Mouse (Mus musculus) common myeloid progenitor, adult 5-6 weeks (primary cell): ENCODE data around the gene Mfsd4b1. TPM values are rescaled to one million over a fixed set of nuclear protein-coding genes. Genes with fewer than 3 reads are reported as not detected.

Experiments
- ATAC-seq: replicated peaks from 2 replicates; pipeline ENCODE4 v1.8.0; 2016; ENCODE audit warnings: low read depth, mild to moderate bottlenecking, moderate TSS enrichment, inconsistent platforms; ENCODE audit not compliant: poor library complexity, severe bottlenecking
- total RNA-seq: library from RNA; stranded (forward); fragments of 200-1000, 187-1606 nt; gene quantifications from 2 replicates; pipeline ENCODE4 v1.2.3, GENCODE M21; 2017

Gene Mfsd4b1
- total RNA-seq, 1 experiment from 2014 or later, result not detected

DNA sequence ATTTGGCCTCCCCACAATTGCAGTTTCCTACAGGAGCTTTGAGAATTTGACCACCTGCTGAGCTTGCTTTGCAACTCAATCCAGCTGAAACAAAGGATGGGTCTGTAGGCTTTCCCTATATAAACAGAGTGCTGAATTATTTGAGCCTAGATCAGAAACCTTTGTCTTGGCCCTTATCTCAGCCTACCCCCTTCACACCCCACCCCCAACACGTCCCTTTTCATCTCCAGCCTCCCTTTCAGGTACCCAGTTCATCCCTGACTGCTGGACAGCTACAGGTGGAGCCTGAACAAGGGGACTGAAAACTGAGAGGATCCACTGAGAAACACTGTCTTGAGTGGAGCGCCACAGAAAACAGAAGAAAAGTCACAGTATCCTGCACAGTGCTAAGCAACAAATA is 49.3 kb downstream of the Mfsd4b1 start:
- ATAC-seq, result no peak

DNA sequence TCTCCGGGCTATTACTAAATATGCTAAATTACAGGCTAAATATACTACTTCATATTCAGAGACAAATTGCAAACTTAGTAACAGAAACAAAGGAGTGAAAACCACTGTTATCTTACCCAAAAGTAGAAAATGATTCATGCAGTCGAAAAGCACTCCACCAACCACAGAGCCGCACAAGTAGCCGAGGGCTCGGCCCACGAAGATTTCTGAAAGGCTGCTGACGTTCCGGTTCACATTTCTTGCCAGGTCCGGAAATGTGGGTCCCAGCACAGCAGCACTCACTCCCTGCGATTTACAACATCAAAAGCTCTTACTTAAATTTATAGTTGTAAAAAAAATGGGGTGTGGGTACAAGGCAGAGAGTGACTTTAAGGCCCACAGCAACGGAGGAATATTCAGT is 50.1 kb downstream of the Mfsd4b1 start:
- no peak for ATAC-seq

DNA sequence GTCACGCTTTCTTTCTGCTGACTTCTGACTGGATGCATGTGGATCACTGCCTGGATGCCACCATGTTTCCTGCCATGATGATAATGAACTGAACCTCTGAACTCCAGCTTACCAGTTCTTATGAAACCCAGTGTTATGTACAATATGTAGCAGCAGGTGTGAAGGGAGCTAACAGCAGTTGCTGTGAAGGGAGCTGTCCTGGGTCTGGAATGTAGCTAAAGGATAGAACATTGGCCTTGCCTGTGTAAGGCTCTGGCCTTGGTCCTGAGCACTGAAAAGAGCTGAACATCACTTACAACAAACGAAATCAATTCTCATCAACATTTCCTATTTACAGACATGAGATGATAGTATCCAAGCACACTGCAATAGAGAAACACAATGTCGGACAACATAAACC is 57.6 kb downstream of the Mfsd4b1 start:
- ATAC-seq, result no peak

DNA sequence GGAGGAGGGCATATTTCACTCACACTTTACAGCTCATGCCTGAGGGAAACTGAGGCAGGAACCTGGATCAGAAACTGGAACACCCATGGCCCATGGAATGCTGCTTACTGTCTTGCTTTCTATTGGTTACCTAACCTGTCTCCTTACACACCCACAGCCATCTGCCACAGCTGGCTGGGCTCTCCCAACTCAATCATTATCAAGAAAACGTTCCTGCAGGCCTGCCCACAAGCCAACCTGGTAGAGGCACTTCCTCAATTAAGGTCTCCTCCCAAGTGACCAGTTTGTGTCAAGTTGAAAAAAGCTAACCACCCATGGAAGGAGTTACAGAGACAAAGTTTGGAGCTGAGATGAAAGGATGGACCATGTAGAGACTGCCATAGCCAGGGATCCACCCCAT is 63.2 kb downstream of the Mfsd4b1 start:
- ATAC-seq, result peak; percentile 53

DNA sequence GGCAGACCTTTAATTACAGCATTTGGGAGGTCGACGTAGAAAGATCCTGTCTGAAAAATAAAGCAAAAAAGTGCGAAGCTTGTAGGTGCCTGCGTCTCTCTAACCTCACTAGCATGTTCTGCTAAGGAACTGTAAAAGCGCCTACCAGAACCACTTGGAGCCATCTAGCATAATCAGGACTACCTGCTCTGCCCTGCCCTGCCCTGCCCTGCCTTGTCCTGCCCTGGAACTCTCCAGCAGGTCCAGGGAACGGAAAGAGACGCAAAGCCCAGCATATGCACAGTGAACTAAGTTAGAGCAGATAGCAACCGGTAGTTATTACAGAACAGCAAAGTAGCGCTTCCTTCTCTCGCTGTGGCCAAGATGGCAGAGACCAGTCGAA is 64.6 kb downstream of the Mfsd4b1 start:
- ATAC-seq, result no peak

DNA sequence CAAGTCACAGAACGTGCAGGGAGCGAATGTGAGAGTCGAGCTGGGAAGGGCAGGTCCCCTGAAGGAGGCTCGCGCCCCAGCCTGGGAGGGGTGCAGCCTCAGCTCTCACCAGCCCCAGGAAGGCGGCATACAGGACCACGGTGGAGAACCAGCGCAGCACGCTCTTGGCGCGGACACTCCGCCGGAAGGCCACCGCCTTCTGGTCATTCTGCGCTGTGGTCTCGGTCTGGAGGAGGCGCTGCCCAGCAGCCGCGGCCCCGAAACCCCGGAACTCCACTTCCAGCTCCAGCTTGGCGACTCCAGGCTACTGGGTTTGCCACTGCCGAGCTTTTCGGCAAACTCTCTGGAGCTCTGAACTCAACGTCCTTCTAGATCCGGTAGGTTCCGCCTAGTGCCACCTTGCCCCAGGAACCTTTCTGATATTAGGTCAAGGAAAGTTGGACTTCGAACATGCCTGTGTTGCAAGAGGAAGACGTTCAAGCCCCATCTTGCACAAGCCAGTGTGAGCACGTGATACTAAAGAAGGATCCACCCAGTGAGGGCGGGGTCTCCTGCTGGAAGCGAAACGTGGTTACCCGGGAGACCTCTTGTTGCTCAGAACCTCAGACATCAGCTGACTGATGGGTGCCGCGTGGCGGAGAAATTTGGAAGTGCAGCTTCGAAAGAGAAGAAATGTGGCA is 65.2 kb downstream of the Mfsd4b1 start, which contains the start of gene Mfsd4b3:
Gene Mfsd4b3 (minus strand): TSS at position 393 of the 680 bp plus-strand sequence.
- ATAC-seq, result peak; percentile 97

DNA sequence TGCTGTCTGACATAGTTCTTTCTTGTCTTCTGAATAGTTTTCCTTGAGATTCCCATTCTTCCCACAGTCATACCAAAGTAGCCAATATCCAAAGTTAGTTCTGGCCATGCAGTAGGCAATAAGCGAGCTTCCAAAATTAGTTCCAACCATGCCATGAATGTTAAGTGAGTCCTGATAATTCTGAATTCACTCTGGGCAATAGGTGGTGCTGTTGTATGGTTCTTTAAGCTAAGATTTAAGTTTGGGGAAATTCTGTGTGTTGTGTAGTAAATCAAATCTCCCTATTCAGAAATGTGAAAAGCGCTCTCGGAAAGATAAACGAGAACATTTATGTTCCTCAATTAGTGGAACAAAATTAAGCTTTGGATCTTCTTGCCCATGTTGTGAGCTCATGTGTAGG is 66.8 kb downstream of the Mfsd4b1 start:
- ATAC-seq, result no peak

DNA sequence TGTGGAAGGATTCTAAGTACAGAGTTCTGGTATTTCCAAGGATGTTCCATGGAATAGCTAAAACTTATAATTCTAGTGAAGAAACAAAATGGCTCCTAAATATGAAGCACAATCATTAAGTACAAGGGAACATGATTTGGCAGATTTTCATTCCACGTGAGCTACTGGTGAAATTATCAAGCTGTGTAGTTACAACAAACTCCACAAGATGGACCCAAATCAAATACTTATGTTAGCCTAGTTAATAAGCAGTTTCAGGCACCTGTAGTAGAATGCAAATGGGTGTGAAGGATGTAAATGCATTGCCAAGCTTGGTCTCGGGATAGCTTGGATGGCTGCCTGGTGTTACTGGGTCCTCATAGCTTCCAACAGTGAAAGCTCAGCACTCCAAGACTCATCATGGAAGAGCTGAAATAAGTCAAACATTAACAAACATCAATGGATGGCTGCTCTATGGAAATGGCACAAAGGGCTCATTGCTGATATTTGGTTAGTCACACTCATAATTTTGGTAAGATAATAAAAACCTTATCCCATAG is 68.7 kb downstream of the Mfsd4b1 start:
- no peak for ATAC-seq

DNA sequence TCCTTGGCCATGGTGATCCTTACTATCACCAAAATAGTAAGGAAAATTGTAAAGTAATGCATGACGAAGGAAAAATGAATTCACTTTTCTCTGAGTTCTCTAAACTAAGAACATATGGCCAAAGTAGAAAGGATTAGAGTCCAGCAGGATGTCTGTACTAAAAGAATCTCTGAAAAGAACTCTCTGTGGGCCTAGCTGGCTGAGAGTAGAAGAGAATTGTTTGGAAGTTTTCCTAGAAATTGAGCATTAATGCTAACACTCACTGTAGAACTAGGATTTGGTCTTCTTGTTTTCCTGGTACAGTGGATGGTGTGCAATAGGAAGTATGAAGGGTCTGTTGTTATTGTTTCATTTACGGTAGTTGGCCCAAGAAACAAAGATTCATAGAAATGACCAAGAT is 69.9 kb downstream of the Mfsd4b1 start:
- no peak for ATAC-seq

Other genes starting within 250 kb of the Mfsd4b1 start
- gene Mfsd4b4, start 126.0 kb downstream of the Mfsd4b1 start, total RNA-seq, result 4.1 and 6.9 TPM in 2 replicates
- not detected in 2 replicates for gene Mfsd4b2, start 98.3 kb downstream of the Mfsd4b1 start, total RNA-seq
- not detected in 2 replicates for gene Mfsd4b3, start 65.1 kb downstream of the Mfsd4b1 start, total RNA-seq
- gene Mfsd4b5, start 38.6 kb downstream of the Mfsd4b1 start, total RNA-seq, result 0.59 TPM in 1 of 2 replicates, not detected in the other
- gene Slc16a10, start 117.0 kb upstream of the Mfsd4b1 start, total RNA-seq, result 21.4 and 23.9 TPM in 2 replicates
- gene Rpf2, start 221.8 kb upstream of the Mfsd4b1 start, total RNA-seq, result 231 and 281 TPM in 2 replicates
- 181 and 258 TPM in 2 replicates for gene Gtf3c6, start 232.8 kb upstream of the Mfsd4b1 start, total RNA-seq